ENCODE assay signal across 20 mouse cellular contexts in the genomic region with DNA sequence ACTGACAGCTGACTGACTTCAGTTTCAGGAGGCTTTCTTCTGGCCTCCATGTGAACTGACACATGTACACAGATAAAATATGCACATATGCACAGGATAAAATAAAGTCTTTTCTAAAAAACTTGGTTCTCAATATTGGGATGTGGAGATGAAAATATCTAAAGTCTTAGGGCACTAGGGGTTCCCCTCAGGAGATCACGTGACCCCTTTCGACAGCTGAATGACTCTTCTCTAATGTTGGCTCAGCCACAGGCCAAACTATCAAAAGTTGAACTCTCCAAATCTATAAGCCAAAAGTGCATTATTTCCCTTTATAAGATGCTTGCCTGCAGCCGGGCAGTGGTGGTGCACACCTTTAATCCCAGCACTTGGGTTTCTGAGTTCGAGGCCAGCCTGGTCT. TPM values are rescaled to one million over a fixed set of nuclear protein-coding genes. Genes with fewer than 3 reads are reported as not detected.
"Had no signal": no experiment of that assay in that cellular context is flagged by ENCODE, and none has a peak within 500 bp of the region (broad histone marks: within the 10 kb centered on the region; RNA-seq: fewer than 3 reads in every experiment).

No protein-coding gene starts in this region.

- H3K4me2 ChIP-seq: lung, embryonic 14.5 days; midbrain, embryonic 12.5 days; neural tube, embryonic 12.5 days had no signal

- ATAC-seq: midbrain, embryonic 16.5 days had no signal

- H3K36me3 ChIP-seq: midbrain, embryonic 10.5 days; midbrain, embryonic 12.5 days; neural tube, embryonic 12.5 days had no signal

- DNase-seq: lung, adult 18-20 months; lung, embryonic 14.5 days; lung, postnatal 10 days; lung, postnatal 4 days; midbrain, embryonic 14.5 days; retina, postnatal 1 day; right cerebral cortex, adult 18-20 months; right cerebral cortex, postnatal 25 days; right cerebral cortex, postnatal 4 days; spleen, adult 18-20 months; thymus, adult 18-20 months; thymus, postnatal 14 days; thymus, postnatal 36 days had no signal

- H3K27ac ChIP-seq: midbrain, embryonic 12.5 days; neural tube, embryonic 12.5 days had no signal

- H3K4me3 ChIP-seq: midbrain, embryonic 10.5 days; midbrain, embryonic 12.5 days; neural tube, embryonic 12.5 days had no signal

- H3K9ac ChIP-seq: lung, embryonic 14.5 days; midbrain, embryonic 12.5 days; neural tube, embryonic 12.5 days had no signal

- H3K9me3 ChIP-seq: midbrain, embryonic 10.5 days; midbrain, embryonic 12.5 days; neural tube, embryonic 12.5 days had no signal

RNA-seq across cellular contexts. Expression of gene Lrrc74b, which starts 4.9 kb away (rescaled TPM):
- total RNA-seq: megakaryocyte, adult 5-6 weeks; neutrophil, adult 5-6 weeks had no signal

RNA-seq across cellular contexts. Expression of gene P2rx6, which starts 5.5 kb away (rescaled TPM):
- total RNA-seq: megakaryocyte, adult 5-6 weeks; megakaryocyte-erythroid progenitor cell, adult 5-6 weeks; neutrophil, adult 5-6 weeks had no signal
